Mouse (Mus musculus) erythroblast, embryonic 14.5 days (primary cell): ENCODE measurements around the gene Kcne2. TPM values are rescaled to one million over a fixed set of nuclear protein-coding genes. Genes with fewer than 3 reads are reported as not detected.

Experiments
- H3K27me3 ChIP-seq: 2 replicates; pipeline ENCODE4 v1.6.1; 2012; ENCODE audit warnings: inconsistent platforms; ENCODE audit not compliant: control insufficient read depth
- H3K36me3 ChIP-seq: 2 replicates; pipeline ENCODE4 v1.6.1; 2012; ENCODE audit warnings: mild to moderate bottlenecking, inconsistent platforms; ENCODE audit not compliant: control insufficient read depth
- H3K4me1 ChIP-seq: 2 replicates; pipeline ENCODE4 v1.6.1; 2012; ENCODE audit warnings: inconsistent platforms; ENCODE audit not compliant: control insufficient read depth
- H3K4me3 ChIP-seq: replicated peaks from 2 replicates; pipeline ENCODE3; 2012; ENCODE audit warnings: moderate library complexity, mild to moderate bottlenecking, inconsistent platforms
- H3K9me3 ChIP-seq: 2 replicates; pipeline ENCODE4 v1.6.1; 2012; ENCODE audit warnings: low read length, inconsistent platforms, mixed read lengths; ENCODE audit not compliant: control insufficient read depth
- GATA1 ChIP-seq: IDR thresholded peaks from 2 replicates; pipeline ENCODE4 v1.6.1; 2012; ENCODE audit warnings: low read length, inconsistent platforms, mixed read lengths
- TAL1 ChIP-seq: IDR thresholded peaks from 3 replicates; pipeline ENCODE4 v1.6.1; 2012; ENCODE audit warnings: low read length, inconsistent platforms, mixed read lengths
- polyA plus RNA-seq: library from polyadenylated mRNA; stranded (reverse); fragments of >175 nt; gene quantifications from 2 replicates; pipeline ENCODE4 v1.2.3, GENCODE M21; 2012

The Kcne2 gene
- polyA plus RNA-seq: not detected in 2 replicates

DNA sequence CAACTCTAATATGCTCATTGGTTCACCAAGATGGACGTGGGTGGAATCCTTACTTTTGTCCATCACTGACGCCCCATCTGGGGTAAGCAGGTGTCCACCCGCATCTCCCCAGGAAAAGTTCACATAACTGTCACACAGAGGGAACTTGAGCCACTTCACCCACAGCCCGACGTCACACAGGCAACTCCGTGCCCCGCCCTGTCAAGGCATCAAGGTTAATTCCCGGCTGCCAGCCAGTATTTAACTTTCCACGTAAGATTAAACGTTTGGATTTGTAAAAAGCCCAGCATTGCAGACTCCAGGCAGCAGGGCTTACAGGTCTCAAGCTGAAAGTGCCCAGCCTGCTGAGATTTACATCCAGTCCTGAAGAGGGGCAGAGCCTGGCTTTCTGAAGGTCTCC is at the start of gene Kcne2:
Gene Kcne2 (plus strand): TSS at position 289 of the 400 bp plus-strand sequence.
- Histone ChIP-seq H3K27me3 (peaks cover 8% of the 10 kb centered on the region), H3K4me3 (no peak within 1 kb of the TSS), H3K9me3 (no peaks in the 10 kb centered on the region), H3K4me1 (no peaks in the 10 kb centered on the region), H3K36me3 (no peaks in the 10 kb centered on the region)
- TF ChIP-seq GATA1 (no peak), TAL1 (no peak)

DNA sequence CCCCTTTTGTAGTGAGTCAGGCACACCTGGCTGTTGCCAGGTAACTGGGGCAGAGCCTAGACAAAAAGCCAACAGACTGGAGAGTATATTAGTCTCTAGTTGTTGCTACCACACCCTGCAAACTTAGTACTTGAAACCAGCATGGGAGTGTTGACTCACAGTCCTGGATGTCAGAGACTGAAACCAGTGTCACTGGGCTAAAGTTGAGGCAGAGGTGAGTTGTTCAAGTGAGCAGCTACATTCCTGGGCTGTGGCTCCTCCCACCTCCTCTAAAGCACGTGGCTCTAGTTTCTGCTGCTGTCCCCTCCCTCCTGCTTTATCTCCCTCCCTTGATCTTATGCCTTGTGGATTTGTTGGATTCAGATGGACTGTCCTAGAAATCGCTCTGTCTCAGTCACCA is 46.3 kb upstream of the Kcne2 start:
- Histone ChIP-seq H3K36me3 (no peaks in the 10 kb centered on the region), H3K9me3 (no peaks in the 10 kb centered on the region), H3K4me1 (no peaks in the 10 kb centered on the region), H3K27me3 (no peaks in the 10 kb centered on the region), H3K4me3 (no peak overlapping the region)
- TF ChIP-seq GATA1 (no peak), TAL1 (no peak)

DNA sequence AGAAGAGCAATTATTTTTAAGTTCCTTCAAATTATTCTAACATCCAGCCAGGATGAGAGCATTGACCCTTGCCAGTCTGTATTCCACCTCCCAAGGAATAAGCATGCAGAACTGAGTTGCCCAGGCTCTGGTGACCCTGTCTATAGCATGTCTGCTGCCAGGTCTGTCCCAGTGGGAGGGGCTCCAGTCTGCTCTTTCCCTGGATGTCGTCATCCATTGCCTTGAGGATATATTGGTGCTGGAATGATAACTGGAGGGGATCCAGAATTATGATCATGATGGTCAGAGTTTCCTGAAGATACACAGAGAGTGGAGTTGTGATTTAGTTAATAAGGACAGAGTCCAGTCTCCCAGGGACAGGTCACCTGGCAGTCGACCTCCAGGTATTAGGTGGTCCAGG is 45.2 kb upstream of the Kcne2 start:
- H3K4me1 ChIP-seq: no peaks in the 10 kb centered on the region
- H3K9me3 ChIP-seq: no peaks in the 10 kb centered on the region
- H3K36me3 ChIP-seq: no peaks in the 10 kb centered on the region
- no peak overlapping the region for H3K4me3 ChIP-seq
- TF ChIP-seq TAL1 (no peak), GATA1 (no peak)
- H3K27me3 ChIP-seq: no peaks in the 10 kb centered on the region

DNA sequence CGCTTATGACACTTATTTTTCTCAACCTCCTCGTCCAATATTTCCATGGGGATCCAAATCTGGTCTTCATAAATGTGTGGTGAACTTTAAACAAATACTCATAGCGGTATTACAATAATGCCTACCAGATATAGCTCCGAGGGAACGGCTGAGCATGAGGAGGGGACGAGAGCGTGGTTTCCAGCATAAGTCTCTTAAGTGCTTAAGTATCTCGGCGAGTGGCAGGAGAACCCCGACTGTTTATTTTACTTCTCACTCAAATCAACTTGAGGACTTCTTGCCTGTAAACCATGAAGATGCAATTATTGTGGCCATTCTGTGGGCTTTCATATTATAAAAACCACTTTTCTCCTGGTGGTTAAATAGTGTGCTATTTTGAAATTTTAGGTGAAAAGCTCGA is 44.5 kb upstream of the Kcne2 start:
- Histone ChIP-seq H3K4me1 (no peaks in the 10 kb centered on the region), H3K4me3 (no peak overlapping the region), H3K36me3 (no peaks in the 10 kb centered on the region), H3K27me3 (no peaks in the 10 kb centered on the region; the same call in 1 of the 2 replicates), H3K9me3 (no peaks in the 10 kb centered on the region)
- TF ChIP-seq TAL1: no peak
- no peak for TF ChIP-seq GATA1

DNA sequence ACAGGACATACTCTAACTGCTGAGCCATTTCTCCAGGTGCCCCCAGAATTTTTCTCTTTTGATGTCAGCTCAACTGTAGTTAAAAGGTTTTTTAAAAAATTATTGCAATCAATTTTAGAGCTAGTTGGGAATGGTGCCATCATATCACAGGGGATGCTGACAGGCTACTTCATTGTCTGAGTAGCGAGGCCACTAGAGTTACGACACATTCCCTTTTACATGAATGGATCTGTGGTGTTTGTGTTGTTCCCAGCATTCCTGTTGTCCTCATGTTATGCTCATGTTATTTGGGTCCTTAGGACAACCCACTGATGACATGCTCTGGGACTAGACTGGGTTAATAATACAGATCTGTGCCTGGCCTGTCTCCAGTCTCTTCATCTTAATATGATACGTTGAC is 42.5 kb upstream of the Kcne2 start:
- H3K27me3 ChIP-seq: no peaks in the 10 kb centered on the region; the same call in 1 of the 2 replicates
- H3K4me3 ChIP-seq: no peak overlapping the region
- no peaks in the 10 kb centered on the region for H3K9me3 ChIP-seq
- H3K36me3 ChIP-seq: no peaks in the 10 kb centered on the region
- H3K4me1 ChIP-seq: no peaks in the 10 kb centered on the region
- TF ChIP-seq TAL1 (no peak), GATA1 (no peak)

DNA sequence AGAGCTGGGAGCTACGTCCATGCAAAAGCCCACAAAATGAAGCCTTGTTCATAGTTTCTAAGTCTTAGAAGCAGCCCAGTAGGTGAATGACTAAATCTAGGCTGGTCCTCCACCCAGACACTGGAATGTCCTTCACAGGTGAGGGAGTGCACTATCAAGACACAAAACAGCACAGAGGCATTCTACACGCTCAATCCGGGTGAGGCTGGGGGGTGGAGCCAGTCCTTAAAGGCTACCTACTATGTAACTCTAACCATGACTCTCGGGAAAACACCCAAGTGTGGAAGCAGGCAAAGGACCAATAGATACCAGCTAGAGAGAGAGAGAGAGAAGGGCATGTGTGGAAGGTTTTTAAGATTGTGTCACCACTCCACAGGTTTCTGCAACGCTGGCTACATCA is 41.7 kb upstream of the Kcne2 start:
- Histone ChIP-seq H3K4me3 (no peak overlapping the region), H3K9me3 (no peaks in the 10 kb centered on the region), H3K36me3 (no peaks in the 10 kb centered on the region), H3K27me3 (no peaks in the 10 kb centered on the region; the same call in 1 of the 2 replicates), H3K4me1 (no peaks in the 10 kb centered on the region)
- no peak for TF ChIP-seq GATA1
- no peak for TF ChIP-seq TAL1

DNA sequence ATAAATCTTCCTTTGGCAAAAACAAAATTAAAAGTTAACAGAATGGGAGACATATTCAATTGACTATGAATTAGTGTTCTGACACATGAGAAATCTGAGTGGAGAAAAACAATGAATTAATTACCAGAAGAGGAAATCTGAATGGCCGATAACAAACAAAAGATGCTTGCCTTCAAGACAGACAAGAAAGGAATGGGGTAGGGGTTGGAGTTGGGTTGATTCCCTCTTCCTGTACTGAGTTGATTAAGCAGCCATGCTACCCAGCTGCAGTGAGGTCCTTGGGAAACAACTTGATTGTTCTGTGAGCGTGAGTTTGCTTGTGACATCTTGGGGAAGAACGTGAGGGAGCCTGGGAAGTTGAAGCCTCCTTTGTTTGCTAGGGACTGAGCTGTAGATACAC is 37.9 kb upstream of the Kcne2 start:
- Histone ChIP-seq H3K27me3 (no peaks in the 10 kb centered on the region; the same call in 1 of the 2 replicates), H3K36me3 (no peaks in the 10 kb centered on the region), H3K4me1 (no peaks in the 10 kb centered on the region), H3K9me3 (no peaks in the 10 kb centered on the region), H3K4me3 (no peak overlapping the region)
- TF ChIP-seq GATA1: no peak
- no peak for TF ChIP-seq TAL1

DNA sequence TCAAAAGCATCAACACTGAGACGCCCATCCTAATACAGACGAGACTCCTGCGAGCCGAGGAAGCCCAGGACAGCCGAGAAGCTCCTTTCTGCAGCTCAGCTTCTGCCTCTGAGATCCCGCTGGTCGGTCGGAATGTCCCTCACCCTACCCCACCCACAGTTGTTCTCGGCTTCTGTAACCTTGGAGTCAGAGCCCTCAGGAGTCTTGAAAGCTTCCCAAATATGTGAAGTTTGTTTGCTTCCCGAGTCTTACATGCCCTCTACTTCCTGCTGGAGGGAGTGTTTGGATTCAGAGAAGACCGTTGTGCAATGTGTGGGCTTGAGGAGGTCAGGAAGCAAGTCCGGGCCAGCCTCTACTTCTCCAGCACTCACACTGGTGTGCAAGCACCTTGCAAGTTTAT is 24.3 kb upstream of the Kcne2 start:
- Histone ChIP-seq H3K9me3 (no peaks in the 10 kb centered on the region), H3K4me1 (no peaks in the 10 kb centered on the region), H3K4me3 (no peak overlapping the region), H3K36me3 (no peaks in the 10 kb centered on the region), H3K27me3 (no peaks in the 10 kb centered on the region)
- TF ChIP-seq TAL1 (no peak), GATA1 (no peak)

DNA sequence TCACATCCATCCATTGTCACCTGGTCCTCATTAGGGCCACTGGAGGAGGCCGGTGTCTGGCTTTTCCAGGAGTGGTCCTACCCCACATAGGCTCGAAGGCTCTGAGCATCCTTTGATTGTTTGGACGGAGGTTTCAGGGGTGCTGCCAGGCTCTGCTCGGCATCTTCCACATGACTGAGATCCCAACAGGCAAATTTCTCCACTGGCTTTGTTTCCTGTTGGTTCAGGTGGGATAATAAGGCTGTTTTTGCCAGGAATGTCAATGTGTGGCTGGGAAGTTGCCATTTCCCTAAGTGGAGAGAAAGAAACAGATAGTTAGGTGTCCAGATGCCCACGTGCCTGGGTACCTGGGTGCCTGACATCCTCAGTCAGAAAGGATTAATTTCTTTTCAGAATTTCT is 17.7 kb upstream of the Kcne2 start:
- TF ChIP-seq TAL1 (no peak), GATA1 (no peak)
- Histone ChIP-seq H3K36me3 (no peaks in the 10 kb centered on the region), H3K9me3 (no peaks in the 10 kb centered on the region), H3K4me3 (no peak overlapping the region), H3K4me1 (no peaks in the 10 kb centered on the region), H3K27me3 (no peaks in the 10 kb centered on the region)

DNA sequence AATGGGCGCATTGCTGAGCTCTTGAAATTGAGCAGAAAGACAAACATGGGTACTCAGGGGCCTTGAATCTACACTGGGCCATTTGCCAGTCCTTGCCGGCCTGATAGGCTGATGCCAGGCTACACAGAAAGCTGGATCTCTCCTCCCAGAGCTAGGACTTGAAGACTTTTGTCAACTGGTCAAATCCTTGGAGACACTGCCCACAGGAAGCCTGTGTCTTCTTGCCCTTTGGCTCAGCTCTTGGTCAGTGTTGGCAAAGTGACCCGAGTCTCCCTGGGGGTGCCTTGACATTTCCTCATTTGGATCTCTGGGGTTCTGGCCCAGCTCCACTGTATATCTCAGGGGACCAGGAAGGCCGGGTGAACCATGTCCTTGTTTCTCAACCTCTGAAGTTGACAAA is 16.7 kb upstream of the Kcne2 start:
- Histone ChIP-seq H3K4me1 (no peaks in the 10 kb centered on the region), H3K4me3 (no peak overlapping the region), H3K36me3 (no peaks in the 10 kb centered on the region), H3K27me3 (no peaks in the 10 kb centered on the region), H3K9me3 (no peaks in the 10 kb centered on the region)
- TF ChIP-seq TAL1 (no peak), GATA1 (no peak)
